Mouse (Mus musculus): ENCODE measurements around the gene Ubn2. TPM values are rescaled to one million over a fixed set of nuclear protein-coding genes. Genes with fewer than 3 reads are reported as not detected.
A peak's percentile ranks its signal among the peaks of the same experiment; 100 is the strongest.
"Not testable (repeated sequence)": the region's sequence is repeated elsewhere in the genome, so short reads cannot be mapped to it uniquely, and the experiment has no call there.

Gene Ubn2
- total RNA-seq (2014; rRNA removed) (7.9 and 10.6 TPM in 2 replicates), polyA plus RNA-seq (2012; rRNA removed) (2.2 and 2.9 TPM in 2 replicates)

GRCm38 (mm10) chr6:38433261-38434033 is at the start of gene Ubn2:
Gene Ubn2, plus strand, starts transcription at chr6:38433950.
- peak within 1 kb of the TSS; percentile 88 for H3K27ac ChIP-seq (replicated peaks; ENCODE audit: insufficient read depth, low read depth, low read length)
- no peaks in the 10 kb centered on the region for H3K4me1 ChIP-seq (ENCODE audit: control insufficient read depth, insufficient read depth, low read length)
- DNase-seq (ENCODE audit: extremely low read depth, low read depth, low spot score) = peak; percentile 96
- peak; percentile 80 for TF ChIP-seq POLR2A (IDR thresholded peaks at IDR 0.05; ENCODE audit: extremely low read depth, insufficient read depth, low read length)
- no peak for TF ChIP-seq CTCF (IDR thresholded peaks at IDR 0.05; ENCODE audit: low read depth, low read length)
- peak within 1 kb of the TSS; percentile 85 for H3K4me3 ChIP-seq (ENCODE audit: insufficient read depth, low read depth, low read length)
- H3K79me2 ChIP-seq (ENCODE audit: control insufficient read depth, insufficient read depth, low read length) = peaks cover 4% of the 10 kb centered on the region; the same call in 1 of the 2 replicates
- H3K27me3 ChIP-seq (ENCODE audit: control insufficient read depth, insufficient read depth, low read length) = no peaks in the 10 kb centered on the region
- H3K36me3 ChIP-seq (ENCODE audit: control insufficient read depth, insufficient read depth, low read length) = no peaks in the 10 kb centered on the region
- under 1% methylated on average over 64 of the region's 64 CpGs for WGBS
- H3K9ac ChIP-seq (ENCODE audit: low read depth, low read length) = peak within 1 kb of the TSS; percentile 94

- DNase-seq (ENCODE audit: extremely low read depth, low read depth, low spot score) = peak; percentile 58
- 76% methylated on average over 3 of the region's 3 CpGs for WGBS
- no peaks in the 10 kb centered on the region for H3K36me3 ChIP-seq (ENCODE audit: control insufficient read depth, insufficient read depth, low read length)
These were observed 44.1 kb upstream of the Ubn2 start for GRCm38 (mm10) chr6:38389671-38390070.

GRCm38 (mm10) chr6:38432457-38432856 is 1.3 kb upstream of the Ubn2 start:
- H3K27me3 ChIP-seq (ENCODE audit: control insufficient read depth, insufficient read depth, low read length); H3K4me3 ChIP-seq (ENCODE audit: insufficient read depth, low read depth, low read length); H3K27ac ChIP-seq (replicated peaks; ENCODE audit: insufficient read depth, low read depth, low read length); H3K9ac ChIP-seq (ENCODE audit: low read depth, low read length); H3K36me3 ChIP-seq (ENCODE audit: control insufficient read depth, insufficient read depth, low read length); H3K4me1 ChIP-seq (ENCODE audit: control insufficient read depth, insufficient read depth, low read length); H3K79me2 ChIP-seq (ENCODE audit: control insufficient read depth, insufficient read depth, low read length); DNase-seq (ENCODE audit: extremely low read depth, low read depth, low spot score): not testable (repeated sequence)
- WGBS = 82% methylated on average over 5 of the region's 5 CpGs

More at GRCm38 (mm10) chr6:38389671-38390070, 44.1 kb upstream of the Ubn2 start:
- no peaks in the 10 kb centered on the region for H3K79me2 ChIP-seq (ENCODE audit: control insufficient read depth, insufficient read depth, low read length)
- H3K4me1 ChIP-seq (ENCODE audit: control insufficient read depth, insufficient read depth, low read length) = no peaks in the 10 kb centered on the region
- TF ChIP-seq CTCF (IDR thresholded peaks at IDR 0.05; ENCODE audit: low read depth, low read length) = peak; percentile 44; the same call in 1 of the 2 replicates
- TF ChIP-seq POLR2A (IDR thresholded peaks at IDR 0.05; ENCODE audit: extremely low read depth, insufficient read depth, low read length) = no peak
- H3K9ac ChIP-seq (ENCODE audit: low read depth, low read length) = no peak overlapping the region
- no peak overlapping the region for H3K4me3 ChIP-seq (ENCODE audit: insufficient read depth, low read depth, low read length)
- no peak overlapping the region for H3K27ac ChIP-seq (replicated peaks; ENCODE audit: insufficient read depth, low read depth, low read length)
- H3K27me3 ChIP-seq (ENCODE audit: control insufficient read depth, insufficient read depth, low read length) = no peaks in the 10 kb centered on the region

- Histone ChIP-seq H3K36me3 (ENCODE audit: control insufficient read depth, insufficient read depth, low read length) (no peaks in the 10 kb centered on the region), H3K9ac (ENCODE audit: low read depth, low read length) (peak overlapping the region; percentile 94), H3K27me3 (ENCODE audit: control insufficient read depth, insufficient read depth, low read length) (no peaks in the 10 kb centered on the region), H3K4me3 (ENCODE audit: insufficient read depth, low read depth, low read length) (peak overlapping the region; percentile 85), H3K4me1 (ENCODE audit: control insufficient read depth, insufficient read depth, low read length) (no peaks in the 10 kb centered on the region), H3K27ac (replicated peaks; ENCODE audit: insufficient read depth, low read depth, low read length) (peak overlapping the region; percentile 88), H3K79me2 (ENCODE audit: control insufficient read depth, insufficient read depth, low read length) (peaks cover 4% of the 10 kb centered on the region; the same call in 1 of the 2 replicates)
- WGBS = 2% methylated on average over 112 of the region's 118 CpGs
- no peak for TF ChIP-seq POLR2A (IDR thresholded peaks at IDR 0.05; ENCODE audit: extremely low read depth, insufficient read depth, low read length)
- no peak for TF ChIP-seq CTCF (IDR thresholded peaks at IDR 0.05; ENCODE audit: low read depth, low read length)
- DNase-seq (ENCODE audit: extremely low read depth, low read depth, low spot score) = no peak
These were observed 589 bp downstream of the Ubn2 start for GRCm38 (mm10) chr6:38434055-38435023.

GRCm38 (mm10) chr6:38443842-38444241 is 10.1 kb downstream of the Ubn2 start:
- DNase-seq (ENCODE audit: extremely low read depth, low read depth, low spot score) = no peak
- H3K27me3 ChIP-seq (ENCODE audit: control insufficient read depth, insufficient read depth, low read length) = no peaks in the 10 kb centered on the region
- H3K4me3 ChIP-seq (ENCODE audit: insufficient read depth, low read depth, low read length) = no peak overlapping the region
- peaks cover 26% of the 10 kb centered on the region for H3K36me3 ChIP-seq (ENCODE audit: control insufficient read depth, insufficient read depth, low read length)
- TF ChIP-seq POLR2A (IDR thresholded peaks at IDR 0.05; ENCODE audit: extremely low read depth, insufficient read depth, low read length) = no peak
- no peak for TF ChIP-seq CTCF (IDR thresholded peaks at IDR 0.05; ENCODE audit: low read depth, low read length)
- H3K27ac ChIP-seq (replicated peaks; ENCODE audit: insufficient read depth, low read depth, low read length) = no peak overlapping the region
- 62% methylated on average over 3 of the region's 3 CpGs for WGBS
- H3K4me1 ChIP-seq (ENCODE audit: control insufficient read depth, insufficient read depth, low read length) = no peaks in the 10 kb centered on the region
- H3K9ac ChIP-seq (ENCODE audit: low read depth, low read length) = no peak overlapping the region
- no peaks in the 10 kb centered on the region; the same call in 1 of the 2 replicates for H3K79me2 ChIP-seq (ENCODE audit: control insufficient read depth, insufficient read depth, low read length)
